Mouse (Mus musculus) adrenal gland, adult 2 months (tissue): ENCODE measurements around the gene Aimp2. TPM values are rescaled to one million over a fixed set of nuclear protein-coding genes. Genes with fewer than 3 reads are reported as not detected.

Source experiments
- DNase-seq: peaks from one replicate; pipeline ENCODE4 v3.0.0; 2021
- polyA plus RNA-seq: library from polyadenylated mRNA; depleted of rRNA; stranded (reverse); fragments of >200 nt; gene quantifications from 2 replicates; pipeline ENCODE4 v1.2.3, GENCODE M21; 2012; rRNA removed
- total RNA-seq, 2 experiments: library from RNA; stranded (reverse); gene quantifications; 2 replicates each; pipeline ENCODE4 v1.2.3; 2021

Gene Aimp2
- total and polyA plus RNA-seq, 3 experiments, result 37.5 to 77.6 (median 38.1) TPM

DNA sequence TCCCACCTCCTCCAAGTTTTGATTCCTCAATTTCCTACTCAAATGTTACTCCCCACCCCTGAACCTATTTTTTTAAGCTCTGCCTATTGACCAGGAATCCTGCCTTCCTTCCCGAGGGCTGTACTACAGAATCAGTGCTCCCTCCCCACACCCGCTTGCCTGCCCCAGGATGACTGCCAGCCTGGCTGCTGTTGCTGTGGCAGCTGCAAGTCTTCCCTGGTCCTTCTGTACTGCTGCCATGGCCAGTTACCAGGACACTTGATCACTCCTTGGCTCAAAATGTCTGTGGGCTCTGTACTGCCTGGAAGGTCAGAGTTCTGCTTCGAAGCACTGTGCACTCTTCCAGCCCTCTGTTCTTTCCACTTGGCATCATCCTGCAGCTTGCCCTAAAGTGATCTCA lies 7.5 kb downstream of the Aimp2 start:
- DNase-seq, result peak; percentile 15

DNA sequence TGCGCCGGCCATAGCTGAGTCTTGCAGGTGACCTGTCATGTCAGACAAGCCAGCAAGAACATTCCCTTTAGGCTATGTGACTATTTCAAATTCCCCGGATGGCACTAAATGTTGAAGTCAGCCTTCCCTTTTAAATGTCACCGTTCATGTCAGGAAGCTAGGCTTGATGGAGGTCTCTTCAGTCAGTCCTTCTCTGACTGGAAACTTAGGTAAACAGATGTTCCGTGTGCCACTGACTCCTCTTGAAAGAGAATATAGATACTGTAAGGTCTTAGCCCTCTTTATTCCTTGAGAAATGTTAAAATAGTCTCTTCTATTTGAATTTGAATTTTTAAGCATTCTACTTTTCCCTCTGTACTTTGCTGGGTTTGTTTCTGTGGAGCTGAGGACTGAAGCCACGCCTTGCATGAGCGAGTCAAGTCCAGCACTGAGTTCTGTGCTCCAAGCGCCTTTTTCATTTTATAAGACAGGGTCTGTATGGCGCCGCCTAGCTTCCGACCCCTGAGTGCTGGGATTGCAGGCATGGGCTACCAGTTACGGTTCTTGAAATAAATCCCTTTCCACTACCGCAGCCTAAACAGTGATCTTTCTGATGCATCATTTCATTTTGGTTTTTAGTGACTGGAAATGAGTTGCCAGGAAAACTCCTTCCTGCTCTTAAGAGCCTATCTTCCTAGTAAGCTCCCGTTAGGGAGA lies 11.9 kb downstream of the Aimp2 start, which contains the start of gene Ankrd61:
Ankrd61 (minus strand) TSS at position 51 of the 696 bp plus-strand sequence.
- DNase-seq, result no peak

DNA sequence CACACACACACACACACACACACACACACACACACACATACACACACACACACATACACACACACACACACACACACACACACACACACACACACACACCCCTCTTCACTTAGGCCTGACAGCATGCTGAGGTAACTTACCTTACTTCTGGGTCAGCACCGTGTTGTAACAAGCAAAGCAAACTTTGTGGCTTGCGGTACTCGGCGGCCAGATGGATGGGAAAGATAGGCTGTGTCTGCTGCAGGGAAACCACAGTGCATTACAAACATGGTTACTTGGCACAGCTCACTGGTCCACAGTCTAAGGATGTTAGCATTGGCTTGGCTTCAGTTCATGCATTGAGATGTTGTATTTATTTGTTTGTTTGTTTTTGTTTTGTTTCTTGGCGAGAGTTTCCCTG lies 16.3 kb downstream of the Aimp2 start:
- no peak for DNase-seq

DNA sequence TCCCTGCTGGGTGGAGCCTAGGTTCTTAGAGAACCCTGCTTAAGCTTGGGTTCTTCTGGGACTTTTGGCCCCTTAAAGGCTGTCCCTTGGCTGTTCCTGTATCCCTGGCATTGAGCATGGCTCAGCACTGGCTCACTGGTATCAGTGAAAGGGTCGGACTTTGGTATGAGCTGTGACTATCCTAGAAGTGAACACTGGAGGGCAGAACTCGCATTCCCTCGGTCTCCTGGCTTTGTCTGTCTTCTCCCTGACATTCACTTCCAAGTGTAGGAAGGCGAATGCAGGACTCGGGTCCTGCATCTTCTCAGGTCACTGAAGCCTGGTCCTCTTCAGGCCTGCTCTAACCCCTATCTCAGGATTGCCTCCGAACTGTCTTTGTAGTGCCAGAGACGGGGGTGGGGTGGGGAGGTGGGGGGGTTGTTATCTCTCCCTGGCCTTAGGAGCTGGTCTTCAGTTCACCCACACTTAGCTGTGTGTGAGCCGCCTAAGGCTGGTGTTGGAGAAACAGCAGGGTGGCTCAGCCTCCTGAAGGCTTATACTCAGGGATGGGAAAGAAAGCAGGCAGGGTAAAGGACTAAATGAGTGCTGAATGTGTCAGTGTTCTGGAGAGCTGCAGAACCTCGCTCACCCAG lies 17.3 kb downstream of the Aimp2 start:
- DNase-seq, result no peak

DNA sequence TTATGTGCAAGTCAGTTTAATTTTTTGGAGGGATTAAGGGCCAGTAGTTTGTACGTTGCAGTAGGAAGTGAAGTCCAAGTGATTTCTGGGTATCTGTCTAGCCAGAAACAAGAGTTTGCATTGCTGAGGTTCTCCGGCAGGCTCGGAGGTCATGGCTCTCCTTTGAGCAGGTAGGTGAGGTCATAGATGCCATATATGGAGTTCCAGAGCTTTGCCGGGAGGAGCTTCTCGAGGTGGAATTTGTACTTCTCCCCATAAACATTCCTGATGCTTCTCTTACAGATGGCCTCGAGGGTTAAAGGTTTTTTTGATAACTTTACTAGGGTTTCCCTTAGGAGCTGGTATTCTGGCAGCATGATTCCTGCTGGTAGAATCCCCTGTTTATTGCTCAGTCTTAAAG lies 18.9 kb downstream of the Aimp2 start:
- no peak for DNase-seq

DNA sequence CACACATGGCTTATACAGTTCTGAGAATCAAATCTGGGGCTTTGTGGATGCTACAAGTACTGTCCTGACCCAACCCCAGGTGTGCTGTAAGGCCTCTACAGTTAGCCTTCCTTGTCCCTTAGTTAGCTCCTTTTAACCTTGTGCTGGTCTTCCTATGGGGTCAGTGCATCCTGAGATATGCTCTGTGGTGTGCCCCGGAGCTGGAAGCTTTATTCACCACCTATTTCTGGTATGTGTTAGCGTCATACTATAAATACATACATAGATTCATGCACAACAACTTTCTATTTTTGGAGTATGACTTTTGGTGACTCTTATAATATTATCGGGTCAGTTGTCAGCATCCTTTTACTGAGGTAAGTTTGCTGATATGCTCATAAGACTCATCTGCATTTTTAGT lies 24.4 kb downstream of the Aimp2 start:
- no peak for DNase-seq

DNA sequence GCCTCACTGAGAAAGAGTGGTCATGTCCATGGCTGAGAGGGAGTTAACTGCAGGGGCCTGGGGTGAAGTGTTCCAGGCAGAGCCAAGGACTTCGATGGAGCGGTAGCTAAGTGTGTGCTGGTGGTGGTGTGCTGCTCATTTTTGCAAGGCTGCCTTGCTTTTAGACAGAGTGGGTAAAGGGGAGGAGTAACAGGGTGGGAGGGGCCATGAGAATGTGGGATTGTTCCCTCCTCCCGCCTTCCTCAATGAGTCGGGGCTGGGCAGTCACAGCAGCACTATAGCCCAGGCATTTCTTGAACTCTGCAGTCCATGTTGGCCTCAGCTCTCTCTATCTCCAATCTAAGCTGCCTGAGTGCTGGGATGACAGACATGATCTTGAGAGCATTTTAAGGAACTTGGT lies 35.1 kb downstream of the Aimp2 start:
- no peak for DNase-seq

DNA sequence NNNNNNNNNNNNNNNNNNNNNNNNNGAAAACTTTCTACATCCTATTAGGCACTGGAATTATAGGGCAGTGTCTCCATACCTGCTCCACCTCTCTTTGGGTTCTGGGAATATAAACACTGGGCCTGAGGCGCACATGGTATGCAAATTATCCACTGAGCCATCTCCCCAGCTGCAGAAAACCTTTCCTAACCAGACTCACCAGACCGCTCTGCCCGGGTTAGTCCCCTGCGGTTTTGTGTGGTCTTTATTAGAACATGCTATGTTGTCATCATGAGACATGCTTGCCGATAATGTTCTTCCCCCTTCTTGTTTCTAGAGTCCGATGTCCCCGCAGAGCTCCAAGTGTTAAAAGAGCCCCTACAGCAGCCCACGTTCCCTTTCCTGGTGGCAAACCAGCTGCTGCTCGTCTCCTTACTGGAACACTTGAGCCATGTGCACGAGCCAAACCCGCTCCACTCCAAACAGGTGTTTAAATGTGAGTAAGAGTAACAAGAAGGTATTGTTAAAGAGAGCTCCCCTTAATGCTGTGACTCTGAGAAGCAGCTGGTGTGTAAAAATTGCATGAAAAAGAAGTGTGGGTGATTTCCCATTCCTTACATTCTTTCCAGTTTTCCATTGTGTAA lies 38.0 kb downstream of the Aimp2 start:
- no peak for DNase-seq

Other genes starting within 250 kb of the Aimp2 start
- 10 to 100 TPM; 13.1 to 14.6 TPM for gene Usp42, start 177.6 kb downstream of the Aimp2 start, total RNA-seq
- gene Usp42, start 177.6 kb downstream of the Aimp2 start, polyA plus RNA-seq, result 6.2 and 6.8 TPM in 2 replicates
- gene Eif2ak1, start 92.1 kb downstream of the Aimp2 start, total RNA-seq, result 10 to 100 TPM; 38.4 to 38.8 TPM
- 20.2 and 25.6 TPM in 2 replicates for gene Eif2ak1, start 92.1 kb downstream of the Aimp2 start, polyA plus RNA-seq
- not detected for gene Ankrd61, start 12.2 kb downstream of the Aimp2 start, total RNA-seq
- 0.08 TPM in 1 of 2 replicates, not detected in the other for gene Ankrd61, start 12.2 kb downstream of the Aimp2 start, polyA plus RNA-seq
- 1 to 10 TPM; 7.1 to 7.9 TPM for gene Pms2, start 117 bp upstream of the Aimp2 start, total RNA-seq
- 0.70 and 0.73 TPM in 2 replicates for gene Pms2, start 117 bp upstream of the Aimp2 start, polyA plus RNA-seq
- under 1 TPM in 1 of 2 experiments, not detected in 1; 0.95 TPM for gene Gm42421, start 18.3 kb upstream of the Aimp2 start, total RNA-seq
- gene Gm42421, start 18.3 kb upstream of the Aimp2 start, polyA plus RNA-seq, result not detected in 2 replicates
- 1 to 10 TPM; 4.3 to 7.4 TPM for gene Rsph10b, start 23.2 kb upstream of the Aimp2 start, total RNA-seq
- 0.21 and 0.31 TPM in 2 replicates for gene Rsph10b, start 23.2 kb upstream of the Aimp2 start, polyA plus RNA-seq
- gene Ccz1, start 105.0 kb upstream of the Aimp2 start, total RNA-seq, result 10 to 100 TPM; 51.1 to 57.1 TPM
- 3.5 and 6.6 TPM in 2 replicates for gene Ccz1, start 105.0 kb upstream of the Aimp2 start, polyA plus RNA-seq
- not detected for gene Ocm, start 116.8 kb upstream of the Aimp2 start, total RNA-seq
- gene Ocm, start 116.8 kb upstream of the Aimp2 start, polyA plus RNA-seq, result not detected in 2 replicates
- gene Lmtk2, start 190.6 kb upstream of the Aimp2 start, total RNA-seq, result 10 to 100 TPM; 32.1 to 36.1 TPM
- 14.4 and 14.6 TPM in 2 replicates for gene Lmtk2, start 190.6 kb upstream of the Aimp2 start, polyA plus RNA-seq